Mouse (Mus musculus) bone marrow macrophage, adult 2 months (primary cell): ENCODE measurements at regions not wholly inside any gene's neighbourhood (a gene's known extent, or its start where the extent isn't known, plus 50 kb on each side); places are given as distances from the start of the nearest gene placed in this dataset.

Source experiments
- CTCF ChIP-seq: IDR thresholded peaks from 2 replicates; pipeline ENCODE4 v1.5.1; 2012; ENCODE audit warnings: low read depth, mild to moderate bottlenecking, low read length, moderate library complexity
- POLR2A ChIP-seq: IDR thresholded peaks from 2 replicates; pipeline ENCODE4 v1.6.1; 2012; ENCODE audit warnings: mild to moderate bottlenecking, low read depth, low read length, borderline replicate concordance

GRCm38 (mm10) chr9:14086201-14086600, 188.7 kb upstream of the Sesn3 start:
- TF ChIP-seq CTCF: no peak
- TF ChIP-seq POLR2A: no peak
